Mouse (Mus musculus) thymus, postnatal 36 days (tissue): Measurements from ENCODE around the gene Pex16.

Experiments used
- DNase-seq, 2 experiments: peaks; one replicate each; pipeline ENCODE4 v3.0.0; 2022; ENCODE audit warnings: mixed read lengths in 2 of 2

Pex16 gene

DNA sequence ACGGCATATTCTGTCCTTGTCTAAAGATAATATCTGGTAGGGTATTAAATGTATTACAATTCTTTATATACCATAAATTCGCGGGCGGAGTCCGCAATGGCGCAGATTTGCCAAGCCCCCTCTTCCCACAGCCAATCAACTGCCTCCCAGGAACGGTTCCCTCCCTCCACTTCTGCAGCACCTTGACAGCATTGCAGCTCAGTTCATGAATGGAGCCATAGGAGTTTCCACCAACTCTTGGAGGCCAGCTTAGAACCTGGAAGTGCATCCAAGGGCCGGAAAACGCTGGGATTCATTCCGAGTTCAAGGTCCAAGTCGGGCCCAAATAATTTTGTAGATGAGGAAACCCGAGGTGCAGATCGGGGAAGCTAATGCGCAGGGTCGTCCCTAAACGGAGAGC lies at the start of gene Pex16, which contains the start of gene Large2:
Pex16 (plus strand) TSS at position 163 of the 400 bp plus-strand sequence.
Large2 (minus strand) TSS at position 356 of the 400 bp plus-strand sequence.
- peak; percentile 44 to 62 for DNase-seq

DNA sequence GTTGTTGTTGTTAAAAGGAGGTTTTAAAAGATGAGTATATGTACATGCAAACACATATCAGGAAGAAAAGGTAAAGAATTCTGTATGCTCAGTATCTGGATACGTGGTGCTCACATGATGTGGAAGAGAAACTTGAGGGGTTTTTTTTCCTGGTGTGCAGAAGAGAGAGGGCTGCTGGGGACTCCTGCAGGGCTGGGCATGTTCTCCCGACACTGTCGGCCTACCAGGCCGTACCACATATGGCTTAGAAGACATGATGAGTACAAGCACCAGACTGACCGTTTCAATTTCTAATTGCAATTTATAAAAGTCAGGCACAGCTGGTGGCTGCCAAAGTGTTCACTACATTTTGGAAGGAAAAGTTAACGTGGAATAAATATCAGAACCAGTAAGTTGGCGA lies 48.8 kb upstream of the Pex16 start:
- DNase-seq: no peak

DNA sequence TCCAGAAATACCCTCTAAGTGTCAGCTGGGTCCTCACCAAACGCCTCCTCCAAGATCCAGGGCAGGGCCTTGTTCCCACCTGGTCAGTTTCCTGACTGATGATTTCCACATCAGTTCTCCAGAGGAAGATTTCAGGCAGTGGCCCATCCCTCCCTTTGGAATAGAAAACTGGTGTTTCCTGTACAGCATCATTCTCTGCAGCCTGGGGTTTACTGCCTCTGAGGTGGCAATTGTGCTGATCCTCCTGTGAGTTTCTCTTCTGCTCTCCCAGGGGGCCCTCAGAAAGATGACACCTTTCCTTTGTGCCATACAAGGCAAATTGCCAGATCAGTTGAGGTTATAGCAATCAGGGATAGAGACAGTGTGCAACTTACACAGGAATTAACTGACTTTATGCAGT lies 48.3 kb upstream of the Pex16 start:
- DNase-seq: no peak

DNA sequence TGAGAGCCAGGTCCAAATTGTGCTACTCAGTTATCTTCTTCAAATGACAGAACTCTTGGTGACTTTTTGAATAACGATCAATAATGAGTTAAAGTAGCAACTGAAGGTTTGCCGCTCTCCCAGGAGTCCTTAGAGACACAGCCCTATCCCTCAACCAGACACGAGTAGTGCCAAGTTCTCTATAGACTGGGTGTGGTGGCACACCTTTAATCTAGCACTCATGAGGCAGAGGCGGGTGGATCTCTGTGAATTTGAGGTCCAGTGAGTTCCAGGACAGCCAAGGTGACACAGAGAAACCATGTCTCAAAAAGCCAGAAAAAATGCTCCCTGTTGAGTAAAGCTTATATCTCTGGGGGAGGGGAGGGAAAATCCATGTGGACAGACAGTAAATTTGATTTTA lies 46.9 kb upstream of the Pex16 start:
- no peak for DNase-seq

DNA sequence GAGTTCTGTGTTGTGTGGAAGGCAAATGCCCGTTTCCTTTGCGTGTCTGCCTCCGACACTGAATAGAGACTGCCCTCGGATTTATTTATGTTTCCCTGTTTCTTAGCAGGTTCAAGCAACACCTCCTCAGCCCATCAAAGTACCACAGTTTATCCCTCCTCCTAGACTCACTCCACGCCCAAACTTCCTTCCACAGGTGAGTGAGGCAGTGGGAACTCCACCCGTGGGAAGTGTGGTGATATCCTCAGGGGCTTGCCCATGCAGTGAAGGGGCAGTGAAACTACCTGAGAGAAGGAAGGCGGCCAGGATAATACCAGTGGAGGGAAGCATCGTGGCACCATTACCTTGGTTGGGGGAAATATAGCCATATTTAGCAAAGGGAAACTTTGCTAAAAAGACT lies 46.3 kb upstream of the Pex16 start:
- DNase-seq: no peak

DNA sequence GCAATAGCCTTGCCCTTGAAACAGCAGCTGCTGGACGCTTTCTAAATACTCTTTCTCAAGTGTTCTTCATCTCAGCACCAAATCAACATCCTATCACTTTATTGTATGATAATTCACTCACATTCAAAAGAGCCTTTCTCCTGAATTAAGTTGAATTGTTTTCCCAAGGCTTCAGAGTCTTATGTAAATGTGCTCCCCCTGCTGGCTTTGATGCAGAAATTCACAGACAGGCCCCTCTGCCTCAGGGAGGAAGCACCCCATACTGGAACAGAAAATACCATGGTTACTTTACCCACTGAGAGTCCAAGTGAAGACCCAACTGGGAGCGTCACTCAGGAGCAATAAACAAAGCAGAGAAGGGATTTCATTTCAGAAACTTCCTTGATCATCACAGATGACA lies 43.6 kb upstream of the Pex16 start:
- DNase-seq: peak in 1 of 2 experiments; percentile 19

DNA sequence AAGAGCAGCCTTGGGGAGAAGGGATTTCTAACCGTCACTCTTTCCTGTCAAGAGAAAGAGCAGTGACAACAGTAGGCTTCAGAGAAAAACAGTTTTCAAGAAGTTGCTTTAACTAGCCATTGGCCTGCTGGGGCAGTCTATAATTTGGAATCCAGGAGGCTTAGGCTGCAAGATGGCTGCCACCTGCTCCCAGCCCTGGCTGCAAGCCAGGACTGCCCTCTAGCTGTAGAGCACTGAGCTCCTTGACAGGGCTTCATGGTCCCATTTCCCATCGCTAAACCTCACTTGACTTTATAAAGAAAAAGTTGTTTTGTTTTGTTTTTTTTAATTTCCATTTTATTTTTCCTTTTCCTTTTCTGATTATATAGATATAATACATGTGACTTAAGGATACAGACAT lies 43.1 kb upstream of the Pex16 start:
- DNase-seq: no peak

DNA sequence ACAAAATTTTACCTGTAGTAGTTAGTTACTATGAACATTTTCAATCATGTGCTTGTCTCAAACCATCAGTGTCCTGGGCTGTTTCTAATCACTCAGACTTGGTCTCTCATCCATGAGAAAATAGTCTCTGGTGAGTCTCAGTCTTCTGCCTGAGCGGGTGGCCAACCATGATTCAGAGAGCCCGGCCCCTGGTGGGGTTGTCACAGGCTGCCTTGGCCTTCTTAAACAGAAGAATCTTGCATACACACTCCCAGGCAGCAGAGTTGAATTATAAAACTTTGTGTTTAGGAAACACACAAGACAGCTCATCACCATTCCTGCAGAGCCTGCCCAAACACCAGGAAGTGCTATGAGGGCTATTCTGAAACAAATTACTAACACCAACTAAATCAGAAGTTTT lies 42.6 kb upstream of the Pex16 start:
- DNase-seq: no peak

DNA sequence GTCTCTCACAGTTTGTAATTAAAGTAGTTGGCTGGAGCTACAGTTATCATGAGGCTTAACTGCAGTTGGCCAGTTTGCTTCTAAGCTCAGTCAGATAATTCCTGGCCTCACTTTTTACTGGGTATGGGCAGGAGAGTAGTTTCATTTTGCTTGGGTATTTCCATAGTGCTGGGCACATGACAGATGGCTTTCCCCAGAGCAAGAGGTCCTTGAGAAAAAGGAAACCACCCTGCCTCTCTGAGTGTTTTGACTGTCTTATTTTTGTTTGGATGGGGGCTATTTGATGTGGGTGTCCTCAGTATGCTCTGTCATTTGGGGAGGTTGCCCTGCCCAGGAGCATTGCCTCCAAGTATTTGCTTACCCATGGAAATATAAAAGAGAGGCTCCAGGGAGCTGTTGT lies 32.1 kb upstream of the Pex16 start:
- DNase-seq: no peak

DNA sequence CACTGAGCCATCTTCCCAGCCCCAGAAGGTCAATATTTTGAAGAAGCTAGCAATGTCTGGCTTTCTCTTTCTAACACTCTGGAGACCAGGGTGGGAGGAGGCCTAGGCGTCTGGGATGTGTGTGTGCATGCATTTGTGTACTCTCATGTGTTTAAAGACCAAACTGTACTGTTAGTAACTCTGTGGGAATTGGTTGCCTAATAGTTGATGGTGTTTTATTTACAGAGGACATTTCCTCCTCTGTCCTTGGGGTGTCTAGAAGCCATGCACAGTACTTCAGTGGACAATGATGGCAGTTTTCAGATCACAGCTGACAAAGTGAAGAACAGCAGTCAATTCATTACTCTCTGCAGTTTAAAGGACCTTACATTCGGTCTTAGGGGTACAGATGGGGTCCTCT lies 27.3 kb upstream of the Pex16 start:
- DNase-seq: no peak

DNA sequence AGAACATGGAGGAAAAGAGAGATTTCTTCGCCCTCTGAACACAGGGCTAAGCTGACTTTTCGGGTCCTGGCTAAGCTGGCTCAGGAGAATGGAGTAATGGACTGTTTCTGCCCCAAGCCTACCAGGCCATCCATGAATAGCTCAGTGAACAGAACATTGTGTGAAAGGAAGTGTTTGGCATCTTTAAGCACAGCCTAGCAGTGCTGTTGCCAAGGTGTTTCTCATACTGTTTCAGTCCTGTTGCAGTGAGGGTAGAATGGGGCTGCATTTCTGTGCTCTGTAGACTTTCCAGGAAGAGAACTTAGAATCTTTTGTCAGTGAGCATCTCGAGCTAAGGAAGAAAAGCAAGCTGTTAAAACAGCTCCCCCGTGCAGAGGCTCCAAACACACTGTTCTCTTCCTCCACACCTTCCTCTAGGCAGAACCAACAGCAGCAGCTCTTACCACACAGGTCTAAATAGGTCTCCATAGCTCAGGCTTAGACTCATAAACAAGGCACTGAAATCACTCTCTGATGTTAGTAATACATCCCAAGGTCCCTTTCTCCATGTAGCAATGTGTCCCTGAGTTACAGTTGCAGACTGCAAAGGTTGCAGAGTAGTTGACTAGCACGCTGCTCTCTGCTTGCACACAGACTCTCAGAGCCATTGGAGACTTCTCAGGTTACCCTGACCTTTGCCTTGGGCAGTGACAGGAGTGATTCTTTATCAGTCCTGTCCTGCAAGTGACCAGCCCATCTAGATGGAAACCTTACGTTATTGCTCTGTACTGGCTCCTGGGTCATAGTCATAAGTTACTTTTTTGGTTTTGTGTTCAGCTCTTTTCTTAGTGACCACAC lies 24.7 kb upstream of the Pex16 start:
- DNase-seq: no peak

DNA sequence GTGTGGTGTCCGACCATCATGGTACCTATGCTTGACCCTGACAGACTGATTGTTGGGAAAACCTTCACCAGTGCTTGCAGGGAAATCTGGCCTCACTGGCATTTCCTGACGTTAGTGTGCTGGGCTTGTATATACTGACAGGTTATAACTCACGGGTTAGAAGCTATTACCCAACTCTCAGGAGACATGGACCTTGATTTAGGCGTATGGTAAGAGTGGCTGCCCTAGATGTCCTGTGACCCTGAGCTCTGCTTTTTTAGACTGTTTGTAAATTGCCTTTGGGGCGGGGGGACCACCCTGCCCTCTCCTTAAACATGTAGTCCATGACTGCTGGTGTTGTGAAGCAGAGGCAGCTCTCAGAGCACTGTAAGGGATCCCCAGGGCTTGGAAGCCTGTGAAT lies 23.8 kb upstream of the Pex16 start:
- no peak for DNase-seq

DNA sequence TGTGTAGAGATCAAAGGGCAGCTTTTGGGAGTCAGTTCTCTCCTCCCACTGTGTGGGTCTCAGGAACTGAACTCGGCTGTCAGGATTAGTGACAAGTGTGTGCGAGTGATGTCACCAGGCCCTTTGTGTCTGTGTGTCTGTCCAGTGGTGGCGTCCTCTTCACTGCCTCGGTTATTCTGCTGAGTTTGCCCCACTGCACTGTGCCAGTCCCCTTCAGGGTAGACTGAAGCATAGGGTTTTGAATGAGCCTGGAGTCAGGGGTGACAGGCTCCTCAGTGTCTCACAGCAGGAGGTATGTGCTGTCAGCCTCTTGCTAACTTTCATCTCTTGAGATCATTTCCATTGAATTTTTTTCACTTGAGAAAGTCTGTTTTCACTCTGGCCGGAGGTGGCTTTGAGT lies 21.1 kb upstream of the Pex16 start:
- DNase-seq: no peak

DNA sequence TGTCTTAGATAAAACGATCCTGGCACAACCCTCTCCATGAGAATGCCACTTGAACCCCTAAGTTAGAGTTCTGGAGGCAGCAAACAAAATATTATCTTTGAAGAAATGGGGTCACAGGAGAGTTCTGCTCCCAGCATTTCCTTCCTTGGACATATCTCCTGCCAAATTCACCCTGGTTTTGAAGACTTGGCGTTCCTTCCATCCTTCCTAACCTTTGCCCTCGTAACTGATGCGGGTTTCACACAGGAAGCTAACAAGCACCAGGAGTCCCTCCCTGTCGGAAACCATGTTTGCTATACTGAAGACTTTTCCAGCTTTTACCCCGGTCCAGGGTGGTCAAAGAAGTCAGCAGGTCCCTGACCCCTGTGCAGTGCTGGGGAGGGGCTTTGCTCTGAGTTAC lies 20.3 kb upstream of the Pex16 start:
- no peak for DNase-seq

DNA sequence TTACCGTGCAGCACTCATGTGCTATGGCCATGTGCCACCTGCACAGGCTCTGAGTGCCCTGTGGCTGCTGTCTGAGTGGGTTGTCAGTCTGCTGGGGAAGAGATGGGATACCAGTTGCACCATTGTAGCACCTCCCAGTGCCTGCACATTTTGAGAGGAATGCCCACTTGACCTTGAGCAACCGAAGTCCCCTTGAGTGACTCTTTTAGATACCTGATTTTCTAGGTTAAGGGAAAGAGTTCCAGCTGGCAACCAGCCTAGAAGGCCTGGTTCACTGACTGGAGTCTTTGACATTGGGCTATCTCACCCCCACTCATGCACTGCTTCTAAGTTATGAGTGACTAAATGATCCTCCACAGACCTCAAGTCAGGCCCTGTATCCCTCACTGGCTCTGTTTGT lies 15.2 kb upstream of the Pex16 start:
- DNase-seq: no peak

DNA sequence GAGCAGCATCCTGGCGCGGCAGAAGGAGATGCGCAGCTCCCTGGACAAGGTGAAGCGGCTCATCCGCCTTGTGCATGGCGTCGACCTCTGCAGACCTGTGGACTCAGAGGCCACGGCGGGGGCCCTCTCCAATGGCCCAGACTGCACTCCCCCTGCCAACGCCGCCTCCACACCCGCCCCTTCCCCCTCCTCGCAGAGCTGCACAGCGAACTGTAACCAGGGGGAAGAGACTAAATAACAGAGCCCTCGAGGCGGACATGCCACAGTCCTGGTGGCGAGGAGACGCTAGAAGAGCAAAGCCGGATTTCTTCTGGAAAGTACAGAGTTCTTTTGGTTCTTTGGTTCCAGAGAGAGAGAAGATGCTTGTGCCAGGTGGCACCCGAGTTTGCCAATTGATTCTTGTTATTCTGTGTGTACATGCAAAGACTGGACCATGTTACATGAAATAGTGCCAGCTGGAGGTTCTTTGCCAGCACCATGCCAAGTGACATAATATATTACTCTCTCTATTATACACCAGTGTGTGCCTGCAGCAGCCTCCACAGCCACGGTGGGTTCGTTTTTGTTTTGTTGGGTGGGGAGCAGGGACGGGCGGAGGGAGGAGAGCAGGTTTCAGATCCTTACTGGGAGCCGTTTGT lies 14.2 kb upstream of the Pex16 start:
- DNase-seq: no peak

DNA sequence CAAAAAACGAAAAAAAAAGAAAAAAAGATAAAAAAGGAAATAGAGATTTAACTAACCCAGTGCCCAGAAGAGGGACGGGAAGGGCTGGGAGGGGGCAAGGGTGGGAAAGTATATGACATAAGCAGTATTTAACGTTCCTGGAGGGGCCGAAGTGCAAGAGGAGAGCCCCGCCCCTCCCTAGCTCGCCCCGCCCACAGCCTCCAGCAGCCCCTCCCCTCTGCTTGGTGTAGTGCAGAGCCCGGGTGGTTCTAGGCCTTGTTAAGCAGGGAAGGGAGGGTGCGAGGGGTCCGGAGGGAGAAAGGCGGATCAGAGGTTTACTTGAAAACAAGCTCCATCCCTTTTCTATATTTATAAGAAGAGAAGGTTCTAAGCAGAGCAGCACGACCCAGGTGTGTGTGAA lies 13.6 kb upstream of the Pex16 start:
- DNase-seq: no peak

DNA sequence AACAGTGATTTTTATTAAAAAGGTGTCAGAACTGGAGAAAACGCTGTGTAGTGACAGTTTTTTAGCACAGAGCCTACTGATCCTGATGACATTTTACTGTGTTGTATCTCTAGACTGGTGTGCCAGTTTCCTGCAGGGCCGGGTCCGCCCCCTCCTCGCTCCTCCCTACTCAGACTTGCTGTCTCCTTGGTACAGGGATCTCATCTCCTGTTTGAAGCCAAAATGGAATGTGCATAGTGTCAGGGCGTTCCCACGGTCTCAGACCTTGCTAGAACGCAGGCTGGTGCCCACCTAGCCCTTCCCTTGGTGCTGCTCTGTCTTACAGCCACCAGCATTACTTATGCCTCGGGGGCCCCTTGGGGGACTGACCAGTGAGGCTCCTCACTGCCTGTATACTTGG lies 12.7 kb upstream of the Pex16 start:
- no peak for DNase-seq

DNA sequence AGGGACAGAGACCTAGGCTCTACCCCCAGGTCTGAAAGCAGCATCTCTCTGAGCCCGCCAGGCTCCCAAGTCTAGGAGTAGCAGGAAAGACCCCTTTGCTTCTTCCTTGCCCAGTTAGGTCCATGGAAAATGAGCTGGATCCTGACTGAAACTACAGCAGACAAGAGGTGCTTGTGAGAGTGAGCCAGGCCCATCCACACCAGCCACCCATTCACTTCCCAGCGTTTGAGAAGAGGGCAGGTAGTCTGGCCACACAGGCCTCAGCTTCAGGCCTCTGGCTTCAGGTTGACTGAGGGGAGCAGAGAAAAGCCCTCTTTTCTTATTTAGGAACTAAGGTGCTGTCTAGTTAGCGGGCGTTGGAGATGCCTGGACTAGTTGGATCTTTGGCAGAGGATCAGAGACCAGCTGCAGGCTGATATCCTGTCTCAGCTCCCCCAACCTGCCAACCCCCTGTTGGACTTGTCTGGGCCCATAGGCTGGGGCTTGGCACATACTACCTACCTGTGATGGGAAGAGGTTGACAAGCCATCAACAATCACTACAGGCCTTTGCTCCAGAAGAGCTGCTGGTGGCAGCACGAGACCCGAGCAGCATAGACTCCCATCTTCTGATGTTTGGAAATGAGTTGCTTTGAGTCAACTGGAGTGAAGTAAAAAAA lies 11.8 kb upstream of the Pex16 start:
- DNase-seq: no peak

DNA sequence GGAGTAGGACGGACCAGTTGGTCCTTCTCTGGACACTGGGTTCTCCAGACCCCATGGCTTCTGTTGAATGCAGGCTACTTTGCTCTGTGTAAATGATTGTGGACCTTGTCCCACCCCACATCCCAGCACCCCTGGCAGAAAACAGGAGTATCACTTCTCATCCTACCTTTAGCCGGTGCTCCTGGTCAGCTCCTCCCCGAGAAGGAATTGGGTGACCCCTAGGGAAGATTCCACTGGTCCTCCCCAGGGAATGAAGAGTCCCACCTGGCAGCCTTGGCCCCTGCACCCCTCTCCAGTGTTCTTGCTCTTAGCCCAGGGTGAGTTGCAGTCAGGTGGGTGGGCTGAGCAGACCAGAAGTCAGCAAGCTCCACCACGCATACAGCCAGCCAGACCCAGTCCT lies 10.4 kb upstream of the Pex16 start:
- no peak for DNase-seq

DNA sequence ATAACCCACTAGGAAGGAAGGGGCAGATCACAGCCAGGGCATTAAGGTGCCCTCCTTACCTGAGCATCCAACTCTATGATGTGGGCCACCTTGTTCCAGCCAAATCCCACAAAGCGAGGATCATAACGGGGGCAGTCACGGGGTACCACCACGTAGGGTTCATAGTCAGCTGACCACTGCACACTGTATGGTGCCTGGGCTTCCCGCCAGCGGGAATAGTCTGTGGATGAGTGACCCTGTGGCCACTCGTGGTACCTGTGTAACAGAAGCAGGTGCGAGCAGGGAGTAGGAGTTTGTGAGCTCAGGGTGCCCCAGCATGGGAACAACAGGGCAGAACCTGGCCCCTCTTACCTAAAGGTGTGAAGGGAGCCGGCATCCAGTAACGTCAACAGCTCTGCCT lies 8.9 kb upstream of the Pex16 start:
- DNase-seq: no peak

DNA sequence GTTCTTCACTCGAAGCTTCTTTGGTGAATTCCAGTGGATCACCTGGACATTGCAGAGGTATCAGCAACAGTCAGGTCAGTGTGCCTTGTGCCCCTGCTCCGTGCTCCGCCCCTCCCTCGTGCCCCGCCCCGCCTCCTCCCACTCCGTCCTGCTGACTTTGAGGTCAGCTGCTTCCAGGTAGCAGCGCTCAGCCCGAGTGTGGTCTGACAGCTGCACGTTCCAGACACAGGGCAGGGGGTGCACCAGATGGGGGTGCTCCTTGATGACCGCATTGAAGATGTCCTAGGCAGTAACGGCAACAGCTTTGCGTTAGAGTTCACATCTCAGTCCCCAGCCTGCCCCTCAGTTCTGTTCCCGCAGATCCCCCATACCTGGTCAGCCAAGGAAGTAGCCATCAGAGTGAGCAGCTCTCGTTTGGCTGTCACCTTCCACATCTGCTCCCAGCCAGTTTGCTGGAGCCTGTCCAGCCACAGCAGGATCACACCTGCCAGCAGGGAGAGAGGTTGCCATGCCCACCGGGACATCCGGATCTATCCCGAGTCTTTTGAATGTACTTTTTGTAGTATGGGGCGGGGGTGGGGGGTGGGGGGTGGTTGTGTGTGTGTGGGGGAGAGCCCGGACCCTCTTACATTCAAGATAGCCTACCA lies 7.0 kb upstream of the Pex16 start:
- DNase-seq: peak in 1 of 2 experiments; percentile 7

DNA sequence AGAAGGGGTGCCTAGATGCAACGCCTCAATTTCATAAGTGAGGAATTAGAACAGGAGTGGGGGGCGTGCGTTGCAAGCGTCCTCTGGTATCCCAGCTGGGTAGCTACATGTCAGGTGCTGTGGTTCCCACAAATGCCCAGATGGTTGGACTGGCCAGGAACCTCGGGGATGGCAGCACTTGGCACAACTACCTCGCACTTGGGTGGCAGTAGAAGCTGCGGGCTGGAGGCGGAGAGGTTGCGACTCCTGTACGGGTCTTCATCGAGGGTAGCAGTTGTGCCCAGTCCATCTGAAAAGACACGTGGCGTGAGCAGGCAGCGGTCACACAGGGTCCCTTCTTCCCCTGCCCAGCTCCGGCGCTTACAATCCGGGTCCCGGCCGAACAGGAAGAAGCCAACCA lies 4.1 kb upstream of the Pex16 start:
- no peak for DNase-seq
